Mouse (Mus musculus) right cerebral cortex, postnatal 4 days (tissue): ENCODE data around the gene Cad.
A peak's percentile ranks its signal among the peaks of the same experiment; 100 is the strongest.
"Not testable (repeated sequence)": the region's sequence is repeated elsewhere in the genome, so short reads cannot be mapped to it uniquely, and the experiment has no call there.

Source experiments
- DNase-seq: peaks from one replicate; pipeline ENCODE4 v3.0.0-alpha.2; 2022

Cad gene

GRCm38 (mm10) chr5:31054261-31055215 lies at the start of gene Cad:
Gene Cad (plus strand): TSS chr5:31054780.
- DNase-seq: peak; percentile 90

GRCm38 (mm10) chr5:31012737-31013136 lies 41.8 kb upstream of the Cad start:
- DNase-seq: no peak

- DNase-seq: no peak
Observed at GRCm38 (mm10) chr5:31015913-31016312, 38.7 kb upstream of the Cad start.

- not testable (repeated sequence) for DNase-seq
Observed at GRCm38 (mm10) chr5:31021790-31022189, 32.8 kb upstream of the Cad start.

- no peak for DNase-seq
Observed at GRCm38 (mm10) chr5:31022690-31023089, 31.9 kb upstream of the Cad start.

GRCm38 (mm10) chr5:31023254-31023653 lies 31.3 kb upstream of the Cad start:
- DNase-seq: no peak

GRCm38 (mm10) chr5:31024641-31025040 lies 29.9 kb upstream of the Cad start:
- DNase-seq: no peak

GRCm38 (mm10) chr5:31030926-31031325 lies 23.7 kb upstream of the Cad start:
- DNase-seq: no peak

- DNase-seq: no peak
Observed at GRCm38 (mm10) chr5:31031508-31031907, 23.1 kb upstream of the Cad start.

- no peak for DNase-seq
Observed at GRCm38 (mm10) chr5:31034669-31035068, 19.9 kb upstream of the Cad start.

GRCm38 (mm10) chr5:31036556-31036955 lies 18.0 kb upstream of the Cad start:
- not testable (repeated sequence) for DNase-seq

GRCm38 (mm10) chr5:31038171-31038845 lies 16.3 kb upstream of the Cad start:
- no peak for DNase-seq

- no peak for DNase-seq
Observed at GRCm38 (mm10) chr5:31046416-31046815, 8.2 kb upstream of the Cad start.

- DNase-seq: no peak
Observed at GRCm38 (mm10) chr5:31047074-31047473, 7.5 kb upstream of the Cad start.

GRCm38 (mm10) chr5:31047848-31048762 lies 6.5 kb upstream of the Cad start, which contains the start of gene Atraid:
Gene Atraid (plus strand): TSS chr5:31048312.
- DNase-seq: peak; percentile 97

- DNase-seq: peak; percentile 25
Observed at GRCm38 (mm10) chr5:31048763-31049641, 5.6 kb upstream of the Cad start, which contains the start of gene Slc5a6. Gene Slc5a6 (minus strand): TSS chr5:31048924.

- DNase-seq: no peak
Observed at GRCm38 (mm10) chr5:31050427-31050826, 4.2 kb upstream of the Cad start.

- not testable (repeated sequence) for DNase-seq
Observed at GRCm38 (mm10) chr5:31053728-31054127, 852 bp upstream of the Cad start.

- no peak for DNase-seq
Observed at GRCm38 (mm10) chr5:31055216-31056140, 898 bp downstream of the Cad start.

- no peak for DNase-seq
Observed at GRCm38 (mm10) chr5:31069810-31070209, 15.2 kb downstream of the Cad start.
